Mouse (Mus musculus): ENCODE data around the gene Orm3. TPM values are rescaled to one million over a fixed set of nuclear protein-coding genes. Genes with fewer than 3 reads are reported as not detected.

Orm3 gene
- polyA plus RNA-seq, 1 experiment from 2014 or later = not detected

Other genes starting within 250 kb of the Orm3 start
- 0.18 TPM in 1 of 2 replicates, not detected in the other for gene Ambp, start 201.4 kb upstream of the Orm3 start, polyA plus RNA-seq (2014; fragmentation: Nextera tagmentation; extraction: Ambion mirVana)
- gene Kif12, start 184.0 kb upstream of the Orm3 start, polyA plus RNA-seq (2014; fragmentation: Nextera tagmentation; extraction: Ambion mirVana) = not detected in 2 replicates
- 23.5 and 25.6 TPM in 2 replicates for gene Col27a1, start 142.2 kb upstream of the Orm3 start, polyA plus RNA-seq (2014; fragmentation: Nextera tagmentation; extraction: Ambion mirVana)
- 0.84 and 2.5 TPM in 2 replicates for gene Orm1, start 11.6 kb upstream of the Orm3 start, polyA plus RNA-seq (2014; fragmentation: Nextera tagmentation; extraction: Ambion mirVana)
- gene Orm2, start 6.3 kb downstream of the Orm3 start, polyA plus RNA-seq (2014; fragmentation: Nextera tagmentation; extraction: Ambion mirVana) = not detected in 2 replicates
- gene Akna, start 47.2 kb downstream of the Orm3 start, polyA plus RNA-seq (2014; fragmentation: Nextera tagmentation; extraction: Ambion mirVana) = 5.2 and 5.9 TPM in 2 replicates
- 4.4 and 5.0 TPM in 2 replicates for gene Whrn, start 139.8 kb downstream of the Orm3 start, polyA plus RNA-seq (2014; fragmentation: Nextera tagmentation; extraction: Ambion mirVana)
- 271 and 275 TPM in 2 replicates for gene Atp6v1g1, start 188.6 kb downstream of the Orm3 start, polyA plus RNA-seq (2014; fragmentation: Nextera tagmentation; extraction: Ambion mirVana)
- gene Tmem268, start 202.6 kb downstream of the Orm3 start, polyA plus RNA-seq (2014; fragmentation: Nextera tagmentation; extraction: Ambion mirVana) = 5.3 and 7.8 TPM in 2 replicates
- not detected in 2 replicates for gene Gm11213, start 249.1 kb downstream of the Orm3 start, polyA plus RNA-seq (2014; fragmentation: Nextera tagmentation; extraction: Ambion mirVana)

Data from embryonic facial prominence, embryonic 14.5 days (tissue).